Comparison of ENCODE assay signal across 9 mouse cellular contexts in genomic region chr1:174553272-174554007, GRCm38 (mm10). TPM values are rescaled to one million over a fixed set of nuclear protein-coding genes. Genes with fewer than 3 reads are reported as not detected.
DNase-seq lines count a peak whose midpoint lies in the region; ATAC-seq and TF ChIP-seq lines count a peak whose summit lies in the region.
"Had no signal": no experiment of that assay in that cellular context is flagged by ENCODE, and none has a peak within 500 bp of the region (broad histone marks: within the 10 kb centered on the region; RNA-seq: fewer than 3 reads in every experiment).

No protein-coding gene starts in this region.

- no peak for TF ChIP-seq POLR2A in embryonic fibroblast, embryonic 13.5 days (IDR thresholded peaks at IDR 0.05; ENCODE audit: low read depth, low read length)
- no peak for TF ChIP-seq POLR2A in lung, adult 2 months (IDR thresholded peaks at IDR 0.05; ENCODE audit: borderline replicate concordance, extremely low read depth, low read depth, low read length)

- peak; percentile 41 for DNase-seq in cerebellum, adult 11 months
- DNase-seq in urinary bladder, postnatal 14 days (ENCODE audit: low spot score) = peak; percentile 34
- DNase-seq in urinary bladder, postnatal 10 days (ENCODE audit: low spot score) = no peak
- peak; percentile 24 for DNase-seq in kidney, adult 9 months
- peak; percentile 6 for DNase-seq in lung, adult 2 months
- DNase-seq in skeletal muscle tissue, adult 2 months (ENCODE audit: low read depth, low spot score) = peak; percentile 1

- no peaks in the 10 kb centered on the region for H3K4me1 ChIP-seq in embryonic fibroblast, embryonic 13.5 days (ENCODE audit: control insufficient read depth, insufficient read depth, low read length)
- H3K4me1 ChIP-seq in lung, adult 2 months (ENCODE audit: control insufficient read depth, insufficient read depth, low read length) = no peaks in the 10 kb centered on the region

- no peak overlapping the region for H3K4me3 ChIP-seq in embryonic fibroblast, embryonic 13.5 days (ENCODE audit: insufficient read depth, low read length)
- H3K4me3 ChIP-seq in lung, adult 2 months (replicated peaks; ENCODE audit: extremely low read depth, low read depth, low read length) = no peak overlapping the region

- WGBS in lung, adult 2 months = 27% methylated on average over 2 of the region's 2 CpGs

- ATAC-seq in cerebellum, adult (ENCODE audit: insufficient number of reproducible peaks, low FRiP score, low TSS enrichment) = no peak

- H3K27ac ChIP-seq in embryonic fibroblast, embryonic 13.5 days (ENCODE audit: insufficient read depth, low read length) = no peak overlapping the region

- peak; percentile 66; the same call in 1 of the 2 replicates for TF ChIP-seq CTCF in embryonic fibroblast, embryonic 13.5 days (IDR thresholded peaks at IDR 0.05; ENCODE audit: borderline replicate concordance, insufficient read depth, low read length)
- peak; percentile 42 for TF ChIP-seq CTCF in lung, adult 2 months (IDR thresholded peaks at IDR 0.05; ENCODE audit: insufficient read depth, low read length)

RNA-seq across cellular contexts. Expression of gene Fmn2, which starts 51.8 kb away (rescaled TPM):
- polyA plus RNA-seq in embryonic fibroblast, embryonic 13.5 days (2011; ENCODE audit: insufficient read length, low read depth, missing spikeins) = 0.40 and 0.72 TPM in 2 replicates
- 0.08 and 0.17 TPM in 2 replicates for polyA plus RNA-seq in lung, adult 2 months (2012; rRNA removed)
- polyA plus RNA-seq: C2C12 had no signal
